Mouse (Mus musculus): ENCODE data around the gene Ppp1r27.

GRCm38 (mm10) chr11:120562949-120563348, 12.0 kb upstream of the Ppp1r27 start:
- TF ChIP-seq CEBPB (IDR thresholded peaks at IDR 0.05; ENCODE audit: low read depth) (no peak), CTCF (IDR thresholded peaks at IDR 0.05; ENCODE audit: control insufficient read depth, insufficient read depth, insufficient read length) (no peak), FOSL1 (IDR thresholded peaks at IDR 0.05; ENCODE audit: insufficient read depth, low read length, poor library complexity, severe bottlenecking) (no peak), MAX (IDR thresholded peaks at IDR 0.05) (no peak), USF1 (IDR thresholded peaks at IDR 0.05; ENCODE audit: low read depth) (no peak), MYOD1 (IDR thresholded peaks at IDR 0.05; ENCODE audit: control insufficient read depth, insufficient read length, low read depth) (no peak)

Data from C2C12 (cell line).